In the genomic region with DNA sequence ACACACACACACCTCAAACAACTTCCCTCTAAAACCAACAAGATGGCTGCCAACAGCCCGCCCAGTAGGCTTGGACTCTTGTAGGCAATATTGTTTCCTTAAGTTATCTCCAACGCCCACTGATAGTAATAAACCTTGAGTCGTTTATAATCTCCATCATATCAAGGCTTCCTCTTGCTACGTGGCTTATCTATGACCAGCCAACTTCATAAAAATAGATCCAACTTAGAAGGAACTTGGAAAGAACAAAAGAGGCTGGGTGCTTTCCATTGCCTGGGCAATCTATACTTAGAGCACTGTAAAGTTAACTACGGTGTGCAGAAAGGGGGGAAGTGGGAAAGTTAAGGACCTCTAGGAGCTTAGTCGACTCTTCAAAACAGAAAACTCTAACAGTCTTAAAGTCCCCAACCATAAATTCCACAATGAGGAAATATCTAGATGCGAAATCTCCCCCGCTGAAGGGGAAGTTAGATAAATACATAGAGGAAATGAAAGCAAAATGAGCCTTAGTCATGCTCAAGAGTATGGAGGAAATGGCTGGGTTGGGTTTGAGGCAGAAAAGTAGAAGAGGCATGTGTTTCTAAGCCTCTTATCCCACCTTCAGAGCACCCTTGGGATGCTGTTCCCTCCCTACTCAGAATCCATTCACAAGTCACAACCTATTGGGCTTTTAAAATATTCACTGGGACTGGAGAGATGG, we compare ENCODE assay signal across 1 mouse cellular context.
TF ChIP-seq lines count a peak whose summit lies in the region.

No protein-coding gene starts in this region.

TF ChIP-seq in MEL, 35 proteins besides CTCF, POLR2A, EP300 and RAD21 (continued from another document):
- TF ChIP-seq MEF2A (IDR thresholded peaks at IDR 0.05; ENCODE audit: extremely low read depth, insufficient replicate concordance, low read depth, low read length, poor library complexity, severe bottlenecking) (peak; percentile 86; the same call in 1 of the 2 replicates), GATA1 (IDR thresholded peaks at IDR 0.05; ENCODE audit: low read depth, low read length) (peak; percentile 90), MAZ (IDR thresholded peaks at IDR 0.05; ENCODE audit: low read depth, low read length) (0 out of 2 replicates have a peak, but pooled peaks have one; percentile 44), TCF12 (IDR thresholded peaks at IDR 0.05; ENCODE audit: low read depth, low read length) (peak; percentile 82), ZC3H11A (IDR thresholded peaks at IDR 0.05; ENCODE audit: low read depth, low read length) (peak; percentile 12; the same call in 1 of the 2 replicates), E2F4 (IDR thresholded peaks at IDR 0.05; ENCODE audit: borderline replicate concordance, low read depth, low read length) (peak; percentile 65; the same call in 1 of the 2 replicates), MAX (IDR thresholded peaks at IDR 0.05; ENCODE audit: low read length) (no peak; the same call in 1 of the 2 replicates), POLR2AphosphoS2 (IDR thresholded peaks at IDR 0.05; ENCODE audit: low read length) (no peak), ZKSCAN1 (IDR thresholded peaks at IDR 0.05; ENCODE audit: low read depth, low read length) (no peak), GABPA (IDR thresholded peaks at IDR 0.05; ENCODE audit: low read depth, low read length) (no peak), SIN3A (IDR thresholded peaks at IDR 0.05; ENCODE audit: low read length) (peak; percentile 68; the same call in 1 of the 2 replicates), ELF1 (IDR thresholded peaks at IDR 0.05; ENCODE audit: low read depth, low read length) (no peak)
